Mouse (Mus musculus) ES-Bruce4 (cell line): ENCODE measurements around the gene Dnm1.

Source experiments
- CTCF ChIP-seq: IDR thresholded peaks from one replicate; pipeline ENCODE4 v1.8.1; 2011; ENCODE audit warnings: low read depth, low read length
- EP300 ChIP-seq: IDR thresholded peaks from 2 replicates; pipeline ENCODE4 v1.6.1; 2011; ENCODE audit warnings: low read depth, low read length; ENCODE audit not compliant: insufficient read depth
- POLR2A ChIP-seq: IDR thresholded peaks from one replicate; pipeline ENCODE4 v1.8.1; 2011; ENCODE audit warnings: low read length; ENCODE audit not compliant: insufficient read depth

DNA sequence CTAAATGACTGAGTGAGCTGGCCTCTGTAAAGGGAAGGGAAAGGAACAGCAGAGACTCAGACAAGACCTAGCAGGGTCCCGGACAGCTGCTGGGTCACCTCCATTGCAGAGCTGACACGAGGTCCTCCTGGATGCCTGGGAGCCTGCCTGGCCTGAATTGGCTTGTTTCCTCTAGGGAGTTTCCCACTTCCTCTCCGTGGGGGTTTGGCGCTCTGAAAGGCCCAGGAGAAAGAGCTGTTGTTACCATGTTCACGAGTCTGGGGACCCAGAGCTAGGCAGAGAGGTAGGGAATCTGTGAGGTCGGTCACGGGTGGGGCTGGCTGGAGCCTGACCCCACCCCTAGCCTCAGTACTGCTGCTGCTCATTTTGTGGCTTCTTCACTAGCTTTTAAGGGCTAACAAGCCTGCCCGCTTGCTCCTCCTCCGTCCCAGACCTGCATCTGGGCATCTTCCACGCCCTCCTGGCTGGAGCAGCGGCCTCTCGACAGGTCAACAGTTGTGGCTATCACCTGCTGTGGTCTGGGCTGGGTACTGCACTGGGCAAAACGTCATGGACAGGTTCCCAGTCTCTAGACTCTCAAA is 2.6 kb downstream of the Dnm1 start:
- no peak for TF ChIP-seq CTCF
- TF ChIP-seq EP300, result no peak
- TF ChIP-seq POLR2A, result no peak
